Mouse (Mus musculus) cerebellum, adult 2 months (tissue): ENCODE results near the gene Schip1.

Source experiments
- CTCF ChIP-seq: fragments of 200-500 bp; IDR thresholded peaks from 2 replicates; pipeline ENCODE4 v1.5.1; 2011; ENCODE audit warnings: low read depth, mild to moderate bottlenecking, control low read depth, low read length, moderate library complexity, borderline replicate concordance; ENCODE audit not compliant: insufficient read depth
- POLR2A ChIP-seq: fragments of 200-500 bp; IDR thresholded peaks from 2 replicates; pipeline ENCODE4 v1.6.1; 2011; ENCODE audit warnings: low read length, control low read depth, borderline replicate concordance; ENCODE audit not compliant: insufficient read depth

DNA sequence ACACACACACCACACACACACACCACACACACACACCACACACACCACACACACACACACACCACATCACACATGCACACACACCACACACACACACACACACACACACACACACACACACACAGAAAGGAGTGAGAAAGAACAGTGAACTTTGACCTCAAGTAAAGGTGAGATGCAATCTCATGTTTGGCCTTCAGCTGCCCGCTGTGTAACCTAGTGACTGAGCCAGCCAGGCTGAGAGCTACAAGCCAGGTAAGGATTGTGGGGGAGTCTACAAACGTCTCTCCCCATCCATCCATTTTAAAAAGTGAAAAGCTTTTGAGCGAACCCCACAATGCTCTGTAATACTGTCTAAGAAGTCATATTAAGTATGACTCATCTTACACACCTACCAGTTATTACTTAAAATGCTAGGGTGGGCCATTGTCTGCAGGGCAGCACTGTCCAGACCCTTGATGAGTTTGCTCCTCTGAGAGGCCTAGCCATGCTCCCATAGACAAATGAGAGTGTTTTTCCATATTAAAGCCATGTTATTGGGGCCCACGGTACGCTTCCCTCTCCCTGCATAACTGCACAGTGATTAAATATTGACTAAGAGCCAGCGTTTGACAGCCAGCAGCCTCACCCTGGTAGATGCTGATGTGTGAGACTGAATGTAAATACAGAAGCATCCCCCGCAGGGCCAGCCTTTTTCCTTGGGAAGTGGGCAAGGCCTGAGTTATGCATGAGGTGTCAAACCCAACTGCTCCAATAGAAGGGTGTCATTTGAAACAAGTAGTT lies 448.9 kb downstream of the Schip1 start:
- no peak for TF ChIP-seq CTCF
- no peak for TF ChIP-seq POLR2A
